Mouse (Mus musculus) midbrain, embryonic 11.5 days (tissue): ENCODE measurements around the gene Dmbt1. TPM values are rescaled to one million over a fixed set of nuclear protein-coding genes. Genes with fewer than 3 reads are reported as not detected.

Experiments used
- polyA plus RNA-seq: library from polyadenylated mRNA; unstranded; fragments of >200 nt; fragmentation: Nextera tagmentation; extraction: Ambion mirVana; gene quantifications from 2 replicates; pipeline ENCODE4 v1.2.1, GENCODE M21; 2014

The Dmbt1 gene
- polyA plus RNA-seq, 1 experiment from 2014 or later: not detected

Other genes with a start within 250 kb of the Dmbt1 start
- 37.6 and 40.8 TPM in 2 replicates for gene Plekha1, start 166.3 kb upstream of the Dmbt1 start, polyA plus RNA-seq
- 2.7 and 3.5 TPM in 2 replicates for gene Htra1, start 95.9 kb upstream of the Dmbt1 start, polyA plus RNA-seq
- gene 4933402N03Rik, start 114.3 kb downstream of the Dmbt1 start, polyA plus RNA-seq: not detected in 2 replicates
- gene 5430419D17Rik, start 142.3 kb downstream of the Dmbt1 start, polyA plus RNA-seq: not detected in 2 replicates